Mouse (Mus musculus): Measurements from ENCODE around the gene E130308A19Rik. TPM values are rescaled to one million over a fixed set of nuclear protein-coding genes. Genes with fewer than 3 reads are reported as not detected.

The E130308A19Rik gene
- polyA plus RNA-seq, 1 experiment from 2014 or later, result 25.1 TPM

DNA sequence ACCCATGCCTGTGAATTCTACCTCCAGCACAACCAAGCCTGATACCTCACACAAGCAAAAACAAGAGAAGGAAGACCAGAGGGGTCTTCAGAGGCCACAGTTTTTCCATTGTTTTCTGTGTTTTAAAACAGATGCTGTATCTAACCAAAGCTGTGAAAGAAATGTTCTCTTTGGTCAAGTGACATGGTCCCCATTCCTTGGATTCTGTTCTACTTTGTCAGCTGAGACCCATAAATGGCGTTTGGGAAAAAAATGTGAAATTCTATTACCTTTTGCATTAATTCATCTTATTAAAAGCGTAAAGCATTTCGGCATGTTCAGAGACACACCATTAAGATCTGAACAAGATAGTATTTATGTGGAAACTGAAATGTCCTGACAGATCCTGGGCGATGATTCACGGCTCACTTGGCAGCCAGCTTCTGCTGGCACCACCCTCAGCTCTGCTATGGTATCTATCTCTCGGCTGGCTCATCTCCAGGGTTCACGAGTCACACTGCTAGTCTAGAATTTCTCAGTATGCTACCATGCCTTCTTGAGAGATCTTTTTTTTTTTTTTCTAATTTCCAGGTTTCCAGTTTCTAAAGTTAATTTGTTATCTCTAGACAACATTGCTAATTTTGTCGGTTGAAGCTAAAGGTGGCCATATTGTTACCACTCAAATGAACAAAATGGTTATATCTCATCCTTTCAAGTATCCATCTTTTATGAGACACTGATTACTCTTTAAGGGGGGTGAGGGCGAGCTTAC lies 130.5 kb downstream of the E130308A19Rik start:
- no peak overlapping the region for H3K4me2 ChIP-seq
- no peak overlapping the region for H3K9ac ChIP-seq
- H3K27ac ChIP-seq, result peak overlapping the region; percentile 35; the same call in 1 of the 2 replicates
- H3K36me3 ChIP-seq, result no peaks in the 10 kb centered on the region
- no peak overlapping the region for H3K4me3 ChIP-seq
- whole genome bisulfite sequencing, result 49% methylated on average over 9 of the region's 9 CpGs
- H3K27me3 ChIP-seq, result no peaks in the 10 kb centered on the region
- H3K9me3 ChIP-seq, result no peaks in the 10 kb centered on the region
- peak; percentile 79; the same call in 1 of the 2 replicates for ATAC-seq (ENCODE audit: borderline replicate concordance, extremely low read depth, low FRiP score, low TSS enrichment)
- H3K4me1 ChIP-seq, result peaks cover 34% of the 10 kb centered on the region

DNA sequence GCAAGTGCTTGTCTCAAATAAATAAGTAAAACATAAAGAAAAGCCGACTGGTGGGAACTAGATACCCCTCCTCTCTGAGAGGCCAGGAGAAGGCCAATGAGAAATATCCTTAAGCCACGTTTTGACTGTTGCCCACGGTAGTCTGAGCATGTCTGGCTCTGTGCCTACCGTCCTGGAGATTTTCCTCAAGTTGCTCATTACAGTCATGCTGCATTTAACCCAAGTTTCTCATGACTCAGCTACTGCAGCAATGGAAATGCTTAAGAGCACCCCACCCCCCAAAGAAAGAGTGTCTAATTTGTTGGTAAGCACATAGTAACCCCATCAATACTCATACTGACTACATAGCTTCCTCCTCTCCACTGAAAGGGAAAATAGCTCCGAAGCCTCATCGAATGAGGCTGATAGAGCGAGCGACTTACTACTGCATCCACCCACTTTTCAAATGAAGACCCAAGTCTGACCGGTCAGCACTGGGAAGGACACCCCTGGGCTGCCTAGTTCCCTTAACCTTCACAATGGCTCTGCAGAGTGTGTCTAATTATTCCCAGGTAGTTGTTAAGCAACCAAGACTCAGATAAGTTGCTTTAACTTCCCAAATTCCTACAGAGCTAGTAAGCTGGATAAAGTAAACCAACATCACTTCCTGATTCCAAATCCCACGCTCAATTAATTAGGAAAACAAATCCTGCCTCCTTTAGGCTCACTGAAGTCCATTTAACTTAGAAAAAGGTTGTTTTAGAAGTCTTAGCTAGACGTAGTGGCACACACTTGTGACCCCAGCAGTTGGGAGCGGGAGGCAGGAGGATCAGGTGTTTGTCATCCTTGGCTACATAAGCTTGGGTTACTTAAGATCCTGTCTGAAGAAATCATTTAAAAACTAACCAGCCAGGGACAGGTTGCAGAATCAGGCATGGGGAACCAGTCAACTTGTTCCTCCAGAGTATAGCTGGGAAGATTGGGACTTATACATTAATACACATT lies 131.7 kb downstream of the E130308A19Rik start:
- no peak overlapping the region for H3K4me3 ChIP-seq
- WGBS, result 66% methylated on average over 12 of the region's 12 CpGs
- no peaks in the 10 kb centered on the region for H3K9me3 ChIP-seq
- H3K4me1 ChIP-seq, result peaks cover 37% of the 10 kb centered on the region
- no peak overlapping the region for H3K4me2 ChIP-seq
- H3K27ac ChIP-seq, result 0 out of 2 replicates have a peak overlapping the region, but pooled peaks have one; percentile 31
- ATAC-seq (ENCODE audit: borderline replicate concordance, extremely low read depth, low FRiP score, low TSS enrichment), result no peak
- H3K27me3 ChIP-seq, result no peaks in the 10 kb centered on the region
- H3K9ac ChIP-seq, result no peak overlapping the region
- no peaks in the 10 kb centered on the region for H3K36me3 ChIP-seq

DNA sequence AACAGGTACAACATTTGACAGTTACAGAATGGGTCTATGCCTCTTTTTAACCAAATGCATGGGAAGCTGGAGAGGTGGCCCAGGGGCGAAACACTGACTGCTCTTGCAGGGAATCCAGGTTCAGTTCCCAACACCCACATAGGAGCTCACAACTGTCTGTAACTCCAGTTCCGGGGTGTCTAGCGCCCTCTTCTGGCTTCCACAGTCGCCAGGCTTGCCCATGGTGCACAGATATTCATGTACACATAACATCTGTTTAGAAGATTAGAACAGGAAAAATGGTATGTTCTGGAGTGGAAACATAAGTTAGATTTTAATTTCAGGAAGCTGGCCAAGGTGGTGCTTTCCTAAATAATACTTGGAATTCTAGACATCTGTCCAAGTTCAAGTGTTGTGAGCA lies 134.0 kb downstream of the E130308A19Rik start:
- Histone ChIP-seq H3K27me3 (no peaks in the 10 kb centered on the region), H3K27ac (no peak overlapping the region), H3K36me3 (no peaks in the 10 kb centered on the region), H3K4me1 (peaks cover 34% of the 10 kb centered on the region), H3K4me3 (no peak overlapping the region), H3K4me2 (no peak overlapping the region), H3K9me3 (no peaks in the 10 kb centered on the region), H3K9ac (no peak overlapping the region)
- ATAC-seq (ENCODE audit: borderline replicate concordance, extremely low read depth, low FRiP score, low TSS enrichment), result no peak
- WGBS, result 72% methylated on average over 4 of the region's 4 CpGs

DNA sequence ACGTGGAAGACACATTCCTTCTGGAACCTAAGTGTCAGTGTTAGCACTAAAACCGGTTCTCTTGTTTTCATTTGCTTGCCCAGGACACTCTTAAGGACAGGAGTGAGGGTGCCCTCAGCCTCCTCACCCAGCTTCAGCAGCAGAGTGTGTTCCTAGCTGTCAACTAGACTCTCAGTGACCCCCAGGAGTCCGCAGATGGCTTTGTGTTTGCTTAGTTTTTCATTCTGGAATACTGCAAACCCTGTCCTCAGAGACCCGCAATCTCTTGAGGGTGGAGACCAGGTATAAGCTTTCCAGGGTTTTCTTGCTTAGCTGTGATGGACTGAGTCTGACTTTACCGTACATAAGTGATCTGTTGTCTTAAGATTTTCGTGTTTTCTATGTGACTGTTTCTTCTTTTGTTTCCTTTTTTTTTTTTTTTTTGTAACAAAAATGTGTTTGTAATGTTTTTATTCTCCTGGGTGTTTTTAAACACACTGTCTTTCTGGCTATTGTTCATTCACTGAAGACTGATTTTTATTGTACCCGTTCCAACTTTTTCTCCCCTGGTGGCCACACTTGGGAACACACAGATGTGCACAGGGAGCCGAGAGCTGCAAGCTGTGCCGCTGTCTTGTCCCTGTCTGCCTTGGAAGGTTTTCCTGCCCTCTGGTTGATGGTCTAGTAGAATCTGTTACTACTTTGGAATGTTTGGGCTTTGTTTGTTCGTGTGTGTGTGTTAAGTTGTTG lies 134.8 kb downstream of the E130308A19Rik start:
- H3K4me3 ChIP-seq, result no peak overlapping the region
- peaks cover 40% of the 10 kb centered on the region for H3K4me1 ChIP-seq
- no peaks in the 10 kb centered on the region for H3K9me3 ChIP-seq
- no peak for ATAC-seq (ENCODE audit: borderline replicate concordance, extremely low read depth, low FRiP score, low TSS enrichment)
- peak overlapping the region; percentile 54 for H3K27ac ChIP-seq
- H3K36me3 ChIP-seq, result no peaks in the 10 kb centered on the region
- 31% methylated on average over 10 of the region's 10 CpGs for WGBS
- no peak overlapping the region for H3K4me2 ChIP-seq
- H3K9ac ChIP-seq, result 0 out of 2 replicates have a peak overlapping the region, but pooled peaks have one; percentile 5
- H3K27me3 ChIP-seq, result no peaks in the 10 kb centered on the region

DNA sequence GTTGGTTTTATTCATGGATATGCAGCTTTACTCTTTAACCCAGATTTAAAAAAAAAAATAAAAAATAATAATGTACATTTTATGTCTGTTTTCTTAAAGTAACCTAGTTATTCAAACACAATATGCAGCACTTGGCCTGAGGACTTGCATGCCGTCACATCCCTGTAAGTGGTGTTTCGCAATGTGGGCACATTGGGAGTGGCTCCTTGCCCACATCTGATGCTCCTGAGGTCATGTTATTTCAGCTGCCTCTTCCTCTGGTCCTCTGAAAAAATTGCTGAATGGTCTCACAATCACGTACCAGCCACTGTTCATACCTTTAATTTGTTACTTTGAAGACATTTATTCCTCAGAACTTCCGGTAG lies 135.3 kb downstream of the E130308A19Rik start:
- no peak overlapping the region for H3K9ac ChIP-seq
- no peaks in the 10 kb centered on the region for H3K9me3 ChIP-seq
- no peaks in the 10 kb centered on the region for H3K36me3 ChIP-seq
- peaks cover 45% of the 10 kb centered on the region for H3K4me1 ChIP-seq
- H3K4me3 ChIP-seq, result no peak overlapping the region
- no peaks in the 10 kb centered on the region for H3K27me3 ChIP-seq
- no peak for ATAC-seq (ENCODE audit: borderline replicate concordance, extremely low read depth, low FRiP score, low TSS enrichment)
- no peak overlapping the region for H3K27ac ChIP-seq
- H3K4me2 ChIP-seq, result no peak overlapping the region
- WGBS, result 55% methylated on average over 4 of the region's 4 CpGs

DNA sequence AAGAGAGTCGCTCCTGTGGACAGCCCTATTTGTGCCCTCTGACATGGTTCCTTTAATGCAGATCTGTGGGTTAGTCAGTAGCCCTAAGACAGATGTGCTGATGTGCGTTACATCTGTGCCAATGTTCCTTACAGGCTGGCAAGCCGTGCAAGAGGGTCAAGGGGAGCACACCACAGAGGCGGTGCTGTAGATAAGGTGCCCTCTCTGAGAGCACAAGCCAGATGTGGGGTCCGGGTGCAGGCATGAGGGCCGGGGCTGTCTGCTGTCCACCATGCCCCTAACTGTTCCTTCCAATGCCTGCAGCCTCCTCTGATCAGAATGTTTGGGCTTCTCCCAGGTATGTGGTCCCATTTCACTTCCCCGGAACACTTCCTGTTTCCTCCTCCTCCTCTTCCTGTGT lies 138.9 kb downstream of the E130308A19Rik start:
- H3K4me3 ChIP-seq, result no peak overlapping the region; the same call in 1 of the 2 replicates
- H3K4me2 ChIP-seq, result peak overlapping the region; percentile 46
- H3K9me3 ChIP-seq, result no peaks in the 10 kb centered on the region
- no peaks in the 10 kb centered on the region for H3K27me3 ChIP-seq
- WGBS, result 38% methylated on average over 7 of the region's 7 CpGs
- peak overlapping the region; percentile 94 for H3K27ac ChIP-seq
- peak; percentile 15; the same call in 1 of the 2 replicates for ATAC-seq (ENCODE audit: borderline replicate concordance, extremely low read depth, low FRiP score, low TSS enrichment)
- H3K4me1 ChIP-seq, result peaks cover 34% of the 10 kb centered on the region
- peaks cover under 1% of the 10 kb centered on the region; the same call in 1 of the 2 replicates for H3K36me3 ChIP-seq
- no peak overlapping the region for H3K9ac ChIP-seq

DNA sequence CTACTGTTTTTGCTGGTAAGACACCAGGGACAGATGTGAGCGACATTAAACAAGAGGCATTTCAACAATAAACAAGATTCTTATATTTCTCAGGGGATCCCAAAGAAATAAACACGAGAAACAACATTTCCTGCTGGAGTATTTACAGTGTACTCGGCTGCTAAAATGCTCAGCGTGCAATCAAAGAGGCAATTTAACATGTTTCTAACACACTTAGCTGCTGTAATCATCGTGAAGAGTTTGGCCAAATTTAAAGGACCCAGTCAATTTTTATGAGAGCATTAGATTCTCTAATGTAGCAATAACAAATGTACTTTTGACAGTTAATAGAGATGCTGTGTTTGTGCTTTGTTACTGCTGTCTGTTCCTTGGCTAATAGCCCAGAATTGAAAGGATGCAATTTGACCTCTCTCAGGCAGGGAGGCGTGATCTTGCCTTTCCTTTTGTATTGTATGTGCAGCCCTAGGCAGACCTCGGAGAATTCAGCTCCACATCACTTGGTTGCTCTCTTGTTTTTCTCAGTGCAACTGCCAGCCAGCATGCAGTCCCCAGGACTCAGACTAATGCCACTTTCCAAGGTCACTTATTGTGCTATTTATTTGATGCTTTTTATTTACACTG lies 139.5 kb downstream of the E130308A19Rik start:
- 22% methylated on average over 7 of the region's 7 CpGs for WGBS
- Histone ChIP-seq H3K36me3 (peaks cover 6% of the 10 kb centered on the region), H3K4me2 (peak overlapping the region; percentile 46), H3K4me1 (peaks cover 29% of the 10 kb centered on the region), H3K4me3 (no peak overlapping the region; the same call in 1 of the 2 replicates), H3K27ac (peak overlapping the region; percentile 94), H3K27me3 (no peaks in the 10 kb centered on the region), H3K9me3 (no peaks in the 10 kb centered on the region), H3K9ac (no peak overlapping the region)
- ATAC-seq (ENCODE audit: borderline replicate concordance, extremely low read depth, low FRiP score, low TSS enrichment), result peak; percentile 82; the same call in 1 of the 2 replicates

DNA sequence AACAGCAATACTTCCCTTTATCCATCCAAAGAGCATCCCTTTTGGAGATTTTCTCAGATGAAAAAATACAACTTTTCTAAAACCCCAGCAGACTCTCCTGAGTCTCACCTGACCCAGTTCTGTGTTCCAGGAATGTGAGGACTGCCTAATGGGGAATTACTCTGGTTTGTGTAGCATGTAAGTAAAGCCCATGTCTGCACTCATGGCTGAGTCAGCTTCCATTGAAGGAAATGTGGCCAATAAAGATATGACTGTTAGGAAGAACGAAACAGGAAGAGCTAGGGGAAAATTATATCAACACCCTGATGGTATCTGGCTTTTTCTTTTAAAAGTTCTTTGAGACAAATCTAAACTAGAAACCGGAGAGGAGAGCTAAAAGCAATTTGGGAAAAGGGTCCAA lies 141.7 kb downstream of the E130308A19Rik start:
- Histone ChIP-seq H3K27me3 (no peaks in the 10 kb centered on the region), H3K27ac (no peak overlapping the region), H3K4me1 (peaks cover 20% of the 10 kb centered on the region), H3K36me3 (peaks cover 22% of the 10 kb centered on the region), H3K4me2 (no peak overlapping the region), H3K9ac (no peak overlapping the region), H3K9me3 (no peaks in the 10 kb centered on the region), H3K4me3 (no peak overlapping the region)
- 58% methylated on average over 2 of the region's 2 CpGs for WGBS
- no peak for ATAC-seq (ENCODE audit: borderline replicate concordance, extremely low read depth, low FRiP score, low TSS enrichment)

DNA sequence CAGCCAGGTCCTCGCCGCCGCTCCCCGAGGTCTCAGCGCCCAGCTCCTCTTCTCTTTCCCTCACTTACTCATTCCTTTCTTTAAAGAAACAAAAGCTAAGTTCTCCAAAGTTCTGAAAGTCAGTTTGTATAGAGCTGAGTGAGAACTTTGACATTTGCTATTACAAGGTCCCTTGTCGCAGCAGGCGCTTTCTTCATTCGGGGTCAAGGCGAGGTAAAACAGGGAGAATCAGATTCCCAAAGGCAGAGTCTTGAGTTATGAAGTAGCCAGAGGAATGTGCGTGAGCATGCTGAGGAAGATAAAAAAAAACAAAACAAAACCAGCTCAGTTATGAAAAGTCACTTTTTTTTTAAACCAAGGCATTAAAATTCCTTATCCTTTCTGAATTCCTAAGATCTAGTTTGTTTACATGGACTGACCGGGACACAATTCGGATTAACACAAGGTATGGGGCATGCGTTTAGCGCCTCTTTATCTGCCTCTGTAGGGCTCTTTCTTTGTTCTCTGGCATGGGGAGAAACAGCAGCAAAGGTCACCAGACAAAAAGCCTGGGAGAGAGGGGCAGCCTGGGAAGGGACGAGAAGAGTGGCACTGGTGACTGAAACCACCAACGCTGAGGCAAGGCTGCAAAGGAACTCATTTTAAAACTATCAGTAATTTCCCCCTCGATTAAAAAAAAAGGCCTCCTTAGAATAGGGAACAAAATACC lies 146.3 kb downstream of the E130308A19Rik start:
- H3K27me3 ChIP-seq, result no peaks in the 10 kb centered on the region
- no peak overlapping the region for H3K4me3 ChIP-seq
- peaks cover 4% of the 10 kb centered on the region for H3K4me1 ChIP-seq
- peaks cover 45% of the 10 kb centered on the region for H3K36me3 ChIP-seq
- no peak overlapping the region for H3K9ac ChIP-seq
- H3K27ac ChIP-seq, result peak overlapping the region; percentile 18; the same call in 1 of the 2 replicates
- no peak for ATAC-seq (ENCODE audit: borderline replicate concordance, extremely low read depth, low FRiP score, low TSS enrichment)
- no peak overlapping the region for H3K4me2 ChIP-seq
- WGBS, result 58% methylated on average over 17 of the region's 17 CpGs
- H3K9me3 ChIP-seq, result no peaks in the 10 kb centered on the region

DNA sequence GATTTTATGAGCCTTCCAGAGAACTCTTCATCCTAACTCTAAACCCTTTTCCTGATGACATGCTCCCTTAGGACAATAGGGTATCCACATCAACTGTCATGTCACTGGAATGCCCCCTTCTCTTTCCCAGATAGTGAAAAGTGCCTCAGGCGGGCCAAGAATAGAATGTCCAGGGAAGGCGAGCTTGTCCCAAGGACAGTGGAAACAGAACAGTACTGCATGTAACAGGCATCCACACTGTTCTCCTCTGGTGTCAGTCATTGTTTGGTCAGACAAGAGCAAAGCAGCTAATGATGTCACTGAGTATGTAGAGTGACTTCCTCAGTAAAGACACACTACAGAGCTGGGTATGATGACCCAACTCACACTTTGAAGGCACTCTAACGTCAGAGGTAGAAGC lies 151.8 kb downstream of the E130308A19Rik start:
- Histone ChIP-seq H3K9ac (no peak overlapping the region), H3K27me3 (no peaks in the 10 kb centered on the region), H3K4me2 (no peak overlapping the region), H3K9me3 (no peaks in the 10 kb centered on the region), H3K4me3 (no peak overlapping the region), H3K27ac (no peak overlapping the region), H3K4me1 (peaks cover 15% of the 10 kb centered on the region), H3K36me3 (peaks cover 27% of the 10 kb centered on the region)
- WGBS, result 76% methylated on average over 3 of the region's 3 CpGs
- ATAC-seq (ENCODE audit: borderline replicate concordance, extremely low read depth, low FRiP score, low TSS enrichment), result no peak

All from lung, embryonic 15.5 days (tissue).